Mouse (Mus musculus): ENCODE results near the gene Mapkap1. TPM values are rescaled to one million over a fixed set of nuclear protein-coding genes. Genes with fewer than 3 reads are reported as not detected.

Mapkap1 gene
- polyA plus RNA-seq, 1 experiment, result 52.5 TPM

DNA sequence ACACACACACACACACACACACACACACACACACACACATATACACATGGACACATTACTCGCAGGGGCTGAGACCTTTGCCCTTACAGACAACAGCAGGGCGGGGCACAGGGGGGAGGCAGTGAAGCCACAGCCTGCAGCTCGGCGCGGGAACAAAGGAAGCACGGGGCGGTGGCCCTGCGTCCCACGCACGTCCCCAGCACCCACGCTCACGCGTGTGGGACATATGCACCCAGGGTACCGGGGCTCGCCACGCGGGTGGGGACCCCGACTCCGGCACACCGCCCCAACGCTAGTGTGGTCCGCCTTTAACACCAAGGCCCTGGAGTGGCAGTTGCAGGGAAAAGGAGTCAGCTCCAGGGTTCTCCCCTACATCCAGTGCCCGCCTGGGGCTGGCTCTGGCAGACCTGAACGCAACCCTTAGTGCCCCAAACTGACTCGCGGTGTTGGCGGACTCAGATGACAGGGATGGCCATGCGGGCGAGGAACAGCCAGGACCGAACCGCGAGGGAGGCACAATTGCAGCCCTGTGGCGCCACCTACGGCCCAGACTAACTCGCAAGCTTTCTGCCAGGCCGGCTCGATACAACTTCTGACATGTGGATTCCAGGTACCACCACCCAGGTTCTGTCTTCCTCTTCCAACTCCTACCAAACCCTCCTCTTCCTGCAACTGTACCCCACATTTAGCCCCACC, 232.5 kb downstream of the Mapkap1 start:
- Histone ChIP-seq H3K4me1 (ENCODE audit: control insufficient read depth, insufficient read depth, insufficient read length, low read length) (0 out of 2 replicates have a peak, but pooled peaks cover 4% of the 10 kb centered on the region), H3K27me3 (ENCODE audit: control insufficient read depth, insufficient read depth, low read length) (no peaks in the 10 kb centered on the region), H3K27ac (ENCODE audit: insufficient read depth, low read depth, low read length) (no peak overlapping the region), H3K4me3 (ENCODE audit: low read depth, low read length) (peak overlapping the region; percentile 48), H3K36me3 (ENCODE audit: control insufficient read depth, insufficient read depth, low read length) (no peaks in the 10 kb centered on the region)
- WGBS, result 10% methylated on average over 37 of the region's 37 CpGs
- TF ChIP-seq POLR2A (IDR thresholded peaks at IDR 0.05; ENCODE audit: low read depth, low read length) (no peak), CTCF (IDR thresholded peaks at IDR 0.05; ENCODE audit: extremely low read depth, insufficient read length, insufficient replicate concordance, low read depth, low read length) (peak; percentile 83)

- no peak overlapping the region for H3K27ac ChIP-seq (ENCODE audit: insufficient read depth, low read depth, low read length)
- 62% methylated on average over 5 of the region's 5 CpGs for WGBS
- TF ChIP-seq POLR2A (IDR thresholded peaks at IDR 0.05; ENCODE audit: low read depth, low read length) (no peak), CTCF (IDR thresholded peaks at IDR 0.05; ENCODE audit: extremely low read depth, insufficient read length, insufficient replicate concordance, low read depth, low read length) (no peak)
Measured at GRCm38 (mm10) chr2:34639725-34640124, 233.2 kb downstream of the Mapkap1 start.

DNA sequence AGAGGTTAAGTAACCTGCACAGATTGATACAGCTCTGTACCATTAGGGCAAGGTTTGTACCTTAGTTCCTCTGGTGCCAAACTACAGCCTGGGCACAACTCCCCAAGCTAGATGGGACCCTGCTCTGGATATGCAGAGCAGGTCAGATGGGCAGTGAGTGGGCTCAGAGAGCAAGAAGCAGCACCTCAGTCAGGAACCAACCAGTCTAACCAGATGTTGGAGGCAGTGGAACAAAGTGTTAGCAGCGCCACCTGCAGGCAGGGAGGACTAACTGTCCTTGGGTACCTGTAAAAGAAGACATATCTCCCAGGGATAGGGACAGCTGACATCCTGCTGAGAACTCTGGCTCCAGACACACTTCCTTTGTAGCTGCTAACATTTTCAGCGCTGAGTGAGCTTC, 235.8 kb downstream of the Mapkap1 start:
- Histone ChIP-seq H3K4me1 (ENCODE audit: control insufficient read depth, insufficient read depth, insufficient read length, low read length) (0 out of 2 replicates have a peak, but pooled peaks cover 10% of the 10 kb centered on the region), H3K36me3 (ENCODE audit: control insufficient read depth, insufficient read depth, low read length) (no peaks in the 10 kb centered on the region), H3K27me3 (ENCODE audit: control insufficient read depth, insufficient read depth, low read length) (peaks cover 2% of the 10 kb centered on the region; the same call in 1 of the 2 replicates), H3K27ac (ENCODE audit: insufficient read depth, low read depth, low read length) (no peak overlapping the region), H3K4me3 (ENCODE audit: low read depth, low read length) (no peak overlapping the region)
- peak; percentile 64; the same call in 1 of the 2 replicates for TF ChIP-seq CTCF (IDR thresholded peaks at IDR 0.05; ENCODE audit: extremely low read depth, insufficient read length, insufficient replicate concordance, low read depth, low read length)
- TF ChIP-seq POLR2A (IDR thresholded peaks at IDR 0.05; ENCODE audit: low read depth, low read length), result 0 out of 2 replicates have a peak, but pooled peaks have one; percentile 23
- 46% methylated on average over 2 of the region's 2 CpGs for WGBS

More at GRCm38 (mm10) chr2:34639725-34640124, 233.2 kb downstream of the Mapkap1 start:
- 0 out of 2 replicates have a peak, but pooled peaks cover 4% of the 10 kb centered on the region for H3K4me1 ChIP-seq (ENCODE audit: control insufficient read depth, insufficient read depth, insufficient read length, low read length)
- H3K27me3 ChIP-seq (ENCODE audit: control insufficient read depth, insufficient read depth, low read length), result no peaks in the 10 kb centered on the region
- H3K4me3 ChIP-seq (ENCODE audit: low read depth, low read length), result no peak overlapping the region
- no peaks in the 10 kb centered on the region for H3K36me3 ChIP-seq (ENCODE audit: control insufficient read depth, insufficient read depth, low read length)

GRCm38 (mm10) chr2:34644571-34645526, 238.3 kb downstream of the Mapkap1 start:
- TF ChIP-seq POLR2A (IDR thresholded peaks at IDR 0.05; ENCODE audit: low read depth, low read length) (no peak), CTCF (IDR thresholded peaks at IDR 0.05; ENCODE audit: extremely low read depth, insufficient read length, insufficient replicate concordance, low read depth, low read length) (peak; percentile 45; the same call in 1 of the 2 replicates)
- H3K4me1 ChIP-seq (ENCODE audit: control insufficient read depth, insufficient read depth, insufficient read length, low read length), result 0 out of 2 replicates have a peak, but pooled peaks cover 6% of the 10 kb centered on the region
- peaks cover 3% of the 10 kb centered on the region; the same call in 1 of the 2 replicates for H3K27me3 ChIP-seq (ENCODE audit: control insufficient read depth, insufficient read depth, low read length)
- WGBS, result 62% methylated on average over 22 of the region's 22 CpGs
- H3K4me3 ChIP-seq (ENCODE audit: low read depth, low read length), result no peak overlapping the region
- no peak overlapping the region for H3K27ac ChIP-seq (ENCODE audit: insufficient read depth, low read depth, low read length)
- H3K36me3 ChIP-seq (ENCODE audit: control insufficient read depth, insufficient read depth, low read length), result no peaks in the 10 kb centered on the region

- 6% methylated on average over 21 of the region's 21 CpGs for WGBS
- no peak overlapping the region for H3K27ac ChIP-seq (ENCODE audit: insufficient read depth, low read depth, low read length)
- no peaks in the 10 kb centered on the region for H3K36me3 ChIP-seq (ENCODE audit: control insufficient read depth, insufficient read depth, low read length)
- H3K4me3 ChIP-seq (ENCODE audit: low read depth, low read length), result peak overlapping the region; percentile 55
- H3K4me1 ChIP-seq (ENCODE audit: control insufficient read depth, insufficient read depth, insufficient read length, low read length), result 0 out of 2 replicates have a peak, but pooled peaks cover 6% of the 10 kb centered on the region
- TF ChIP-seq POLR2A (IDR thresholded peaks at IDR 0.05; ENCODE audit: low read depth, low read length), result no peak
- TF ChIP-seq CTCF (IDR thresholded peaks at IDR 0.05; ENCODE audit: extremely low read depth, insufficient read length, insufficient replicate concordance, low read depth, low read length), result no peak
- peaks cover 3% of the 10 kb centered on the region; the same call in 1 of the 2 replicates for H3K27me3 ChIP-seq (ENCODE audit: control insufficient read depth, insufficient read depth, low read length)
Measured at GRCm38 (mm10) chr2:34645851-34646540, 239.4 kb downstream of the Mapkap1 start.

- Histone ChIP-seq H3K27ac (ENCODE audit: insufficient read depth, low read depth, low read length) (no peak overlapping the region), H3K4me3 (ENCODE audit: low read depth, low read length) (no peak overlapping the region; the same call in 1 of the 2 replicates), H3K36me3 (ENCODE audit: control insufficient read depth, insufficient read depth, low read length) (no peaks in the 10 kb centered on the region), H3K4me1 (ENCODE audit: control insufficient read depth, insufficient read depth, insufficient read length, low read length) (0 out of 2 replicates have a peak, but pooled peaks cover 6% of the 10 kb centered on the region), H3K27me3 (ENCODE audit: control insufficient read depth, insufficient read depth, low read length) (peaks cover 3% of the 10 kb centered on the region; the same call in 1 of the 2 replicates)
- WGBS, result 8% methylated on average over 5 of the region's 5 CpGs
- no peak for TF ChIP-seq CTCF (IDR thresholded peaks at IDR 0.05; ENCODE audit: extremely low read depth, insufficient read length, insufficient replicate concordance, low read depth, low read length)
- TF ChIP-seq POLR2A (IDR thresholded peaks at IDR 0.05; ENCODE audit: low read depth, low read length), result no peak
Measured at GRCm38 (mm10) chr2:34646541-34646865, 239.9 kb downstream of the Mapkap1 start.

Data from small intestine, adult 2 months (tissue).